Mouse (Mus musculus) activated CD4-positive, CD25-positive, alpha-beta regulatory T cell, adult 4 months (primary cell): ENCODE results near the gene Nos3. TPM values are rescaled to one million over a fixed set of nuclear protein-coding genes. Genes with fewer than 3 reads are reported as not detected.

Experiments
- ATAC-seq: one replicate; pipeline ENCODE4 v1.8.0; 2017
- polyA plus RNA-seq, 2 experiments: library from polyadenylated mRNA; unstranded; fragments of 100-300 nt; shearing (Covaris generic); gene quantifications; one replicate each; pipeline ENCODE4 v1.2.1; 2017

Gene Nos3
- under 1 TPM in 1 of 2 experiments, not detected in 1; 0.42 TPM for polyA plus RNA-seq

- ATAC-seq: no peak
These were observed at the start of gene Nos3 for GRCm38 (mm10) chr5:24364508-24364907. Nos3 (plus strand) TSS chr5:24364810.

GRCm38 (mm10) chr5:24319776-24320466, 44.7 kb upstream of the Nos3 start:
- no peak for ATAC-seq

GRCm38 (mm10) chr5:24320467-24320813, 44.2 kb upstream of the Nos3 start:
- ATAC-seq: no peak

GRCm38 (mm10) chr5:24320894-24321293, 43.7 kb upstream of the Nos3 start:
- ATAC-seq: no peak

- no peak for ATAC-seq
These were observed 42.6 kb upstream of the Nos3 start for GRCm38 (mm10) chr5:24321711-24322682.

GRCm38 (mm10) chr5:24325251-24325650, 39.4 kb upstream of the Nos3 start:
- no peak for ATAC-seq

- ATAC-seq: no peak
These were observed 38.3 kb upstream of the Nos3 start for GRCm38 (mm10) chr5:24326166-24326841.

- no peak for ATAC-seq
These were observed 37.7 kb upstream of the Nos3 start for GRCm38 (mm10) chr5:24326842-24327417.

GRCm38 (mm10) chr5:24328813-24329211, 35.8 kb upstream of the Nos3 start:
- no peak for ATAC-seq

- no peak for ATAC-seq
These were observed 35.2 kb upstream of the Nos3 start for GRCm38 (mm10) chr5:24329212-24329964.

- no peak for ATAC-seq
These were observed 34.7 kb upstream of the Nos3 start for GRCm38 (mm10) chr5:24329965-24330298.

GRCm38 (mm10) chr5:24332401-24332800, 32.2 kb upstream of the Nos3 start:
- ATAC-seq: no peak

GRCm38 (mm10) chr5:24334749-24335148, 29.9 kb upstream of the Nos3 start:
- ATAC-seq: no peak

- no peak for ATAC-seq
These were observed 28.6 kb upstream of the Nos3 start for GRCm38 (mm10) chr5:24335888-24336511.

GRCm38 (mm10) chr5:24337366-24337765, 27.2 kb upstream of the Nos3 start:
- ATAC-seq: no peak

GRCm38 (mm10) chr5:24337821-24338220, 26.8 kb upstream of the Nos3 start:
- ATAC-seq: no peak

- ATAC-seq: no peak
These were observed 22.2 kb upstream of the Nos3 start for GRCm38 (mm10) chr5:24342205-24342963.

GRCm38 (mm10) chr5:24342966-24343365, 21.6 kb upstream of the Nos3 start:
- ATAC-seq: no peak

- no peak for ATAC-seq
These were observed 21.2 kb upstream of the Nos3 start for GRCm38 (mm10) chr5:24343379-24343778.

GRCm38 (mm10) chr5:24343977-24344436, 20.6 kb upstream of the Nos3 start:
- no peak for ATAC-seq
